Mouse (Mus musculus) myocyte (in vitro differentiated cells): ENCODE results near the gene Znrd1as.

Source experiments
- MAX ChIP-seq: IDR thresholded peaks from one replicate; pipeline ENCODE4 v1.6.1; 2011; ENCODE audit warnings: low read depth, mild to moderate bottlenecking, control low read depth
- MYOD1 ChIP-seq, 3 experiments: IDR thresholded peaks; one replicate each; pipeline ENCODE4 v1.6.1; 2011; ENCODE audit warnings: control low read depth in 2 of 3, low read depth in 2 of 3, mild to moderate bottlenecking in 2 of 3, moderate library complexity in 1 of 3; ENCODE audit not compliant: insufficient read length in 2 of 3, control insufficient read depth in 1 of 3
- POLR2A ChIP-seq: IDR thresholded peaks from one replicate; pipeline ENCODE4 v1.6.1; 2011; ENCODE audit warnings: low read depth, mild to moderate bottlenecking, control low read depth, moderate library complexity; ENCODE audit not compliant: insufficient read length
- TCF12 ChIP-seq: IDR thresholded peaks from one replicate; pipeline ENCODE4 v1.6.1; 2011; ENCODE audit warnings: mild to moderate bottlenecking, control low read depth; ENCODE audit not compliant: poor library complexity, insufficient read depth, severe bottlenecking

DNA sequence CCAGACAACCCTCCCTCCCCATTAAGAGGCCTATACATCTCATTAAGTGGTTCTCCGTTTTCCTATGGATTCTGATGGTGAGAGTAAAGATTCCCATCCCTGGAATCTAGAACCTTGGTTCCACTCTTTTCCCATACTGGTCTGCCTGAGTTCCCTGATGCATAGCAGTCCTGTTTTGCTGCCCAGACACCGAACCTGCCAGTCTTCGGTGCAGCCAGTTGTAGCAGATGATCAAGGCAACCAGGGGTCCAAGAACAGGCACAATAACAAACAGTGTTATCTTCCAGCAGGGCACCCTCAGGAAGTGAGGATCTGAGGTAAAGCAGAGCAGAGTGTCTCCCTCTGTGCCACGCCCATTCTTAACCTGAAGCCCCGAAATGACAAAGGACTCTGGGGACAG is 53.7 kb downstream of the Znrd1as start:
- TF ChIP-seq POLR2A (no peak), MYOD1 (IDR thresholded peaks at IDR 0.05; ENCODE audit: control insufficient read depth in 1 of 3, insufficient read length in 2 of 3, low read depth in 2 of 3) (no peak), TCF12 (no peak), MAX (no peak)
